Mouse (Mus musculus): ENCODE measurements at regions not wholly inside any gene's neighbourhood (a gene's known extent, or its start where the extent isn't known, plus 50 kb on each side); places are given as distances from the start of the nearest gene placed in this dataset.

DNA sequence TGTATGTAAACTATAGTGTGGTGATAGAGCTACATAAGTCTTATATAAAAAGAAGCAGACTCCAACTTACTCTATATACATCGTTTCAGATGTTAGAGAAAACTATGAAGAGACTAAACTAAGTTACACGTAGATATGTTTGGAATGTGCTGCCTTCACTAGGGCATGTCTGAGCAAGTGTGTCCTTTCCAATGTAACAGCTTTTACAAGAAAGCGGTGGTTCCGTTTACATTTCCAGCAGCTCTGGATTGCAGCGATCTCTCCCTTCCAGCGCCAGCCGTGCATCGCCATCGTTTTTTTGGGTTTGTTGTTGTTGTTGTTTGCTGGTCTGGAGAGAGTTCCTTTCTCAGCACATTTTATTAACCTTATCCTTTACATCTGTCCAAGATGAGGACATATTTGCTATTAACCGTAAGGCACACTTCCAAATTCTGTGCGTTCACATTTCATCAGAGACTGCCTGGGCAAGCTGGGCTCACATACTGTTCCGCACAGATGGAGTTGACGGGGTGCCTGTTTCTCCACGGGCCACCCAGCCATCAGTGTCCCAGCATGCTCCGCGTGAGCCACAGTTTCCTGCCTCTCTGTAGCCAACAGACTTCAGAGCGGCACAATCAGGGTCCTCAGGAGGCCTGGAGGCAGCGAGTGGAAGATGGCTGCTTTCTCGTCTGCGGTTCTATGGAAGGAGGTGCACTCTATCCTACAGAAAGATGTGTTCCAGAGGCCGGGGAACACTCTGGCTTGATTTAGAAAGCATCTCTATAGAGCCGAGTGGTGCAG is 125.2 kb upstream of the Map1b start:
- DNase-seq (ENCODE audit: low spot score in 2 of 2), result peak; percentile 29 to 36

DNA sequence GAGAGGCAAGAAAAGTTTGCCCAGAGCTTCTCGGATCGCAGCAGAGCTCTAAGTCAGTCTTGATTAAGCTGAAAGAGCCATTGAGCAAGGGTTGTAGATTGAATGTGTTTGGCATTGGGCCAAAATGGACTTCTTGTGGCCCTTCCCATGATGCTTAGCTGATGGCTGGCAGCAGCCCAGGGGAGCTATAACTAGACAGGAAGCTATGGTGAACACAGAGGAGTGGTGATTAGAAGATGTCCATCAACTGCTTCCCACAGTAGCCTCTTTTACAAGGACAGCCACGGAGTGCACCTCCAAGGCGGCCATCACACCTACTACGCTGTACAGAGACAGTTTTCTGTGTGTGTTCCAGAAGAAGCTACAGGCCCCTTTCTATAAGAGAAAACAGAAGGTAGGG is 116.4 kb upstream of the Map1b start:
- DNase-seq (ENCODE audit: low spot score in 2 of 2), result no peak

DNA sequence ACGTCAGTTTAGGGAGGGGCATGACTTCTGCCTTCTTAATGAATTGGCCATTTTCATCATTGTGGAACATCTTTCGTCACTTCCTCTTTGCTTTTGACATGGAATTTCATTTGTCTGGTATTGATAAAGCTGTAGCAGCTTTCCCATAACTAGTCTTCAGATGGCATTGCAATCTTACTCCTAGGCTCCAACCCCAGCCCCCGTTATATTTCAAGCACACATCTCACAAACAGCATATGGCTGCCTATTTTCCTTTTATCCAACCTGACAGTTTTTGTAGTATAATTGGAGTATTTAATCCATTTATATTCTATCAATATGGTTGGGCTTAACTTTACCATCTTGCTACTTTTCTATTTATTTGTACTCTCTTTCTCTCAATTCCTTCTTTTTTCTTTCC is 114.5 kb upstream of the Map1b start:
- no peak for DNase-seq (ENCODE audit: low spot score in 2 of 2)

DNA sequence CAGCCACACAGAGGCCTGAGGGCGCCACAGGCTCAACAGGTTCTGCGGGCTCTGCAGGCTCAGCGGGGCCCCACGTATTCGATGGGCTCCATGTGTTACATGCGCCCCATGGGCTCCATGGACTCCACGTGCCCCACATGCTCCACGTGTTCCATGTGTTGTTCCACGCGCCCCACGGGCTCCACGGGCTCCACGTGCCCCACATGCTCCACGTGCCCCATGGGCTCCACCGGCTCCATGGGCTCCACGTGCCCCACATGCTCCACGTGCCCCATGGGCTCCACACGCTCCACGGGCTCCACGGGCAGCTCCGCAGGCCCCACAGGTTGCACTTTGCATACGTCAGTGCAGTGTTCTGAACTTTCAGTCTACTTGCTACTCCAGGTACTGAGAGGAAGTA is 114.0 kb upstream of the Map1b start:
- no peak for DNase-seq (ENCODE audit: low spot score in 2 of 2)

DNA sequence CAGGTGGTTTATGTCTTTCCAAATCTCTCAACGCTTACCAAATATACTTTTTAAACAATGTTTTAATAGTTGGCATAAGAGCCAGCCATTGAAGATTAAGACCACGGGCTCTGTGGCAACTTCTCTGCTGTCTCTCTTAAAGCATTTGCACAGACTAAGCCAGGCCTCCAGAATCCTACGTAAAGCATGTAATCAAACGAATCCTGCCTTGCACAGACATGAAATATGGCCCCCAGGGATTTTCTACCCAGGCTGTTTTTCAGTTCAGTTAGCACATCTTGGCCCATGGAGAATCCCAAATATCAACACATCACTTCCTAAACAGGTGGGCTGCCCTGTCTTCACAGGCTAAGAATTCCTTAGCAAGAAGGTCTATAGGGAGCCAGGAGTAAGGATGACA is 108.9 kb upstream of the Map1b start:
- no peak for DNase-seq (ENCODE audit: low spot score in 2 of 2)

DNA sequence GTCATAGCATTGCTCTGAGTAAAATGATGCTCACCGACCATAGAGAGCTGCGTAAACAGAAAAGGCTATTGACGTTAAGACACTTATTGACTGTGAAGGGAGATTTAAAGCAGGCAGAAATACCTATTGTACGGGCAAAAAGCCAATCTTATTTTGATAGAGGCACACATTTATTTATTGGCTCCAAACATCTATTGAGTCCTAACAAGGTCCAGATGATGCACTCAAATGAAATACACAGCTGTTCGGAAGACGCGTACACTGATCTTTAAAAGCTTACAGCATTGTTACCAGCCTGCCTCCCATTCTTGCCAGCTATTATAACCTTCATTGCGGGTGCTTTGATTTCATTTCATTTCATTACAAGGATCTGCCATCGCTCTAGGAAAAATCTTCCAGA is 102.0 kb upstream of the Map1b start:
- DNase-seq (ENCODE audit: low spot score in 2 of 2), result no peak

DNA sequence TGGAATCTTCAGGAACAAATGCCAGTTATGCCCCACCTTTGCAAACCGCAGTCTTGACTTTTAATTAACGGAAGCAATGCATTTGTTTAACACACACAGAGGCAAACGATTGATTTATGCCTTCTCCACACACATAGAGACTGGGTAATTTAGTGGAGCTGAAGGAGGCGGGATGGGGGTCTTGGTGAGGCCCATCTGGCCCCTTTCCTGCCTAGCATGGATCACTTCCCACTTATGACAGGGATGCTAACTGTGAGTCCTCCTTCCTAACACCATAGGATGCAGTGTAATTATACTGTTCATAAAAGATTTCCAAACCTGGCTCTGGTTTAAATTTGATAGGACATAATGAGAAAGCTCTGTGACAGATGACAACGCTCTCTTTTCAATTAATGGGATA is 101.1 kb upstream of the Map1b start:
- DNase-seq (ENCODE audit: low spot score in 2 of 2), result no peak

DNA sequence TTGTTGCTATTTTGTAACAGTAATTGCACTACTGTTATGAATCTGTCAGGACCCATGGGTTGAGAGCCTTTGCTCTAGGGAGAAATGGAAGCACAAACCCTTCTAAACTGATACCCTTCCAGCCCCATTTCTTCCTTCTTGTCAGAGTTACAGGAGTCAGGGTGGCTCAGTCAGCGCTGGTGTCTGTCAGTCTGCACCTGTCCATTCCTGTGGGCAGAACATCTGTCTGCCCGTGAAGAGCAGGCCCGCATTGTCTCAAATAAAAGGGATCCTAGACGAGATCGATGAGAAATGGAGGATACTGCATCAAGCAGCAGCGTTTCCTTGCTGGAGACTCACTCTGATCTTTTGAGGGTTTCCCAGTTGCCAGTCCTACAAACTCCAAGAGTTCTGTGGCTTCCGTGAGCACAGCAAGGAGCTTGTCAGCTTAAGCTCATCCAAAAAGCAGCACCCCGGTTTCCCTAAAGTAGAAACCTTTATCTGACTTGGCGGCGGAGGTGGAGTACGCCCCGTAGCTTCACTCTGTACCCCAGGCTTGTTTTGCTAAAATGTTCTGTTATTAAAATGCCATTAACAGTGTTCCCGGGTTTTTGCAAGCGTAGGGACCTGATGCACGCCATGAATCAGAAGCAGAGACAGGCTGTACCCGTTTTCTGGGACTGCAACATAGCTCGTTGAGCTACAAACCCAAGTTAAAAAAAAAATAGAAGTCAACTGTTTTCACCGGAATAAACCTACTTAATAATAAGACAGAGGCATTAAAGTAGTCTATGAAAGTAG is 95.6 kb upstream of the Map1b start:
- no peak for DNase-seq (ENCODE audit: low spot score in 2 of 2)

DNA sequence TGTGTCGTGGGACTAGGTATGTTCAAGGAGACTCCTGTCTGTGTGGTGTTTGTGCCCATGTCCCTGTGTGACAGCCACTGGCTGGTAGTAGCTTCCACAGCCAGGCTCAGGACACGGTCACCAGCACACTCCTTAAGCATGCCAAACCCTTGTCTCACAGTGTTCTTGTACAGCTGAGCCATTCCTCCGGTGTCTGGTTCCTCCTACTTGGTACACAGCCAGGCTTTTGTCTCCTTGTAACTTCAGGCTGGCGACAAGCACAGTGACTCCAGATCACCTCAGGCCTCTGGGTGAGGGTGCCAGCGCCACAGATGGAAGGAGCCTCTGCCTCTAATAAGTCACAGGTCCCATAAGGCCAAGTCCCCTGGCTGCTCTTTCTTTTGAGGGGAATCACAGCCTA is 94.2 kb upstream of the Map1b start:
- DNase-seq (ENCODE audit: low spot score in 2 of 2), result no peak

DNA sequence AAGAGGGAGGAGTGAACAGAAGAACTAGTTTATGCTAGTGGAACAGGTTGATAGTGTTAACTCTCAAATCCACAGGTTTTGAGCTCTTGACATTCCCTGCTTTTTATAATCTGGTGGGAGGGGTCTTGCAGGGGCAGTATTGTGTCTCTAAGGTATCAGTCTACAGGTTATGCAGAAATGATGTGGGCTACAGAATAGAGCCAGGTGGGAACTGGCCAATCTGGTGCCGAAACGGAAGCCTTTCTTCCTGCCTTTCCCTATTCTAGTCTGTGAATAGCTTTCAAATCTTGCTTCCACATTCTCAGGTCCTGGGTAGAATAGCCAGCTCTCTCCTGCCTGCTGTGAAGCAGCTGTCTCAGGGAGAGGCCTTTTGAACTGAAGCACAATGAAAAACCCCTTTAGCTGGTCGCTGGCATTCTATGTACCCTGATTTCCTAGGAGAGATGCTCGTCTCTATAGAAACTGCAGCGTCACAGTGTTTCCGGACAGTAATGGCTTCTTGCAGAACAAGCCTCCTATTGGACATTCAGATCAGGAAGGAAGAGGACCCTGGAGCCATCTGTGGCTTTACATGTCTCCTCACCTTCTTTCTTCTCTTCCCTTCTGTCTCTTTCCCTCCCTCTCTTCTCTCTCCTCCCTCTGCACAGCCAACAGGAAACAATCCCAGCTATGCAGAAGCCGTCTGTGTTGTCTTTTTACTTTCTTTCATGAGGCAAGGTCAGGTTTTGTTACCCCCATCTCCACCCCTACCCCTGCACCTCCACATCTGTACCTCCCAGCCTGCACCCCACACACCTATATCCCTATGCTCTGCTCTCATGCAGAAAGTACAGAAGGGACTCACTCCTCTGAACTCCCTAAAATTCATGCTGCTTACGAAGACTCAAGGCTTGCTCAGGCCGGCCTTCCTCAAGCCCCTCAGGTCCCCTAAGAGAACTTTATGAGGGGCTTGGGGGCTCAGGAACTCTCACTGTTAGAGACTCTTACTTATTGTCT is 93.1 kb upstream of the Map1b start:
- DNase-seq (ENCODE audit: low spot score in 2 of 2), result peak in 1 of 2 experiments; percentile 37

DNA sequence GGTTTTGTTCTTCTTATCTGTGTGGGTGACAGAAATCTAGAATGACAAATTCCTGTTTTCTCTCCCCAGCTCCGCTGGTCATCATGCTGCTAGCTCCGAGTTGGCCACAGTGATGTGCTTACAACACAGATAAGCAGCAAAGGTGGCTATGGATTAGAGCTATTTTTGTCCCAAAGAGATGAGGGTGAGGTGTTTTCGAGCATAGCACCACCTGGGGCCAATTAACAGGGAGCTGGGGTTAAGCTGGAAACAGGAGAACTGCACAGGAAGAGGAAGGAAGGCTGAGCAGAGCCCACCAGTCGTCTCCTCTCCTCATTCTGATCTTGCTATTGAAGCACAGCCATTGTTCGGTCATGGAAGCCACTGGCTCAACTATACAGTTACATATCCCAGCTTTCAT is 92.3 kb upstream of the Map1b start:
- DNase-seq (ENCODE audit: low spot score in 2 of 2), result no peak

DNA sequence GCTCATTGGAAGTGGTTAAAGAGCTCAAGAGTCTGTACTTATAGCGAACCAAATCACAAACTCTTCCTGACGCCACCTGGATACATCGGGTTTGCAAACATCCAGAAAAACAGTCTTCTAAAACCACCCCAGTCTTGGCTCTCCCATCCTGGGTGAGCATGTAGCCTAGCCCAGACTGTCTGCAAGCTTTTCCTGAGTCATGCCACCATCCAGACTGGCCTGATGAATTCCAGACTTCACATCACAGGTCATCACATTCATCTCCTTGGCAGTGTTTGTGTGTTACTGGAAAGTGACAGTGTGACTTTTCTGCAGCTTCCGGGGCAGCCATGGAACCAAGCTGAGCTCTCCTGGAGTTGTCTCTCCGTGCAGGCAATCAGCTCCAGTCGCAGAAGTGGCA is 90.9 kb upstream of the Map1b start:
- no peak for DNase-seq (ENCODE audit: low spot score in 2 of 2)

DNA sequence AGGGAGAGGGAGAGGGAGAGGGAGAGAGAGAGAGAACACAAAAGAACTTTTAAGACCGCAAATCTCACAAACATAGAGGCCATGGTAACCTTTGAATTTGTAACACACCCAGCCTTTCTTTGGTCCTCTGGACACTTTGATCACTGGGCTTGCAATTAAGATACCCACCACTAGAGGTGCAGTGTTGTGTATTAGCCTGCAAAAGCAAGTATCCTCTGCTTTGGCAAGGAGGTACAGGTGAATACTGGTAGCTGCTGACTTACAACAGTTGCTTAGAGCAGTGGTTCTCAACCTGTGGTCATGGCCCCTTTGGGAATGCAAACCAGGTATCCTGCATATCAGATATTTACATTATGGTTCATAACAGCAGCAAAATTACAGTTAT is 90.3 kb upstream of the Map1b start:
- peak in 1 of 2 experiments; percentile 25 for DNase-seq (ENCODE audit: low spot score in 2 of 2)

DNA sequence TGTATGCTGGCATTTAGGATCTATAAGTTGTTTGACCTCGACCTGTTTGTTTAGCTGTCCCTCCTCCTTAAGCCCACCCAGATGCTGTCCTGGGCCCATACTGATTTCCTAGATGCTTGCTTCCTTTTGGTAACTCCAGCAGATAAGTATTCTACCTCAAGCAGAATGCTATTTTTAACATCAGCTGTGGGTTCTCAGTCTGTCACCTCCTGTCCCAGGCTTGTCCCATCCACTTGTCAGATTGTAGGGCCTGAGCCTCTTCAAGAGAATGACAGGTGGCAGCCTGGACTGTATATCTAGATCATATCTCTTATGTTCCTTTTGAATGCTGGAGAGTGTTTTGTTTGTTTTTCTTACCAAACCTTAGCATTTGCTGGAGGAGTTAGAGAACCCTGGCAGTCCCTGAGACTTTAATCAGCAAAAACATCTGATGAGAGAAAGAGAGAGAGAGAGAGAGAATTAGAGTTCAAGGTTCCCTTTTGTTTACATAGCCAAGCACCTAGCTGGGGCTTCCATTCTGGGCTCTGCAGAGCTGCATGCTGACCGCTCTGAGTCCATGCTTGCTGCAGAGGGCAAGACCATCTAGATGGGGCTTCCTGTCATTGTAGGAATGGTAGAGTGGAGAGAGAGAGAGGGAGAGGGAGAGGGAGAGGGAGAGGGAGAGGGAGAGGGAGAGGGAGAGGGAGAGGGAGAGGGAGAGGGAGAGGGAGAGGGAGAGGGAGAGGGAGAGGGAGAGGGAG is 89.7 kb upstream of the Map1b start:
- DNase-seq (ENCODE audit: low spot score in 2 of 2), result no peak

DNA sequence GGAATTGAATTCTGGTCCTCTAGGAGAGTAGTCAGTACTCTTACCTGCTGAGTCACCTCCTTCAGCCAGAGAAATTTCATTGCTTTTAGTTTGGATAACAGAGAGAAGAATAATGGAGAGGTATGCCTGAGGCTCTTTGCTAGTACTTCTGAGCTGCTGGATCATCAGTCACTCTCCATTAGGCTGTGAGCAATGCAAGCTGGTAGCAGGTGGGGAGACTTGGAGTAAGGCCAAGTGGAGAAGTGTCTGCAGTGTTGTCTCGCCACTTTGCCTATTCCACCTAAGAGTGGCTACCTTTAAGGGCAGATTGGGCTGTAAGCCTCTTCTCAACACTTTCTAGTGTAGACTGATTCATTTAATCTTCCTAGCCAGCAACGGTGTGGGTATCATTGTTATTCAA is 81.6 kb upstream of the Map1b start:
- DNase-seq (ENCODE audit: low spot score in 2 of 2), result no peak

DNA sequence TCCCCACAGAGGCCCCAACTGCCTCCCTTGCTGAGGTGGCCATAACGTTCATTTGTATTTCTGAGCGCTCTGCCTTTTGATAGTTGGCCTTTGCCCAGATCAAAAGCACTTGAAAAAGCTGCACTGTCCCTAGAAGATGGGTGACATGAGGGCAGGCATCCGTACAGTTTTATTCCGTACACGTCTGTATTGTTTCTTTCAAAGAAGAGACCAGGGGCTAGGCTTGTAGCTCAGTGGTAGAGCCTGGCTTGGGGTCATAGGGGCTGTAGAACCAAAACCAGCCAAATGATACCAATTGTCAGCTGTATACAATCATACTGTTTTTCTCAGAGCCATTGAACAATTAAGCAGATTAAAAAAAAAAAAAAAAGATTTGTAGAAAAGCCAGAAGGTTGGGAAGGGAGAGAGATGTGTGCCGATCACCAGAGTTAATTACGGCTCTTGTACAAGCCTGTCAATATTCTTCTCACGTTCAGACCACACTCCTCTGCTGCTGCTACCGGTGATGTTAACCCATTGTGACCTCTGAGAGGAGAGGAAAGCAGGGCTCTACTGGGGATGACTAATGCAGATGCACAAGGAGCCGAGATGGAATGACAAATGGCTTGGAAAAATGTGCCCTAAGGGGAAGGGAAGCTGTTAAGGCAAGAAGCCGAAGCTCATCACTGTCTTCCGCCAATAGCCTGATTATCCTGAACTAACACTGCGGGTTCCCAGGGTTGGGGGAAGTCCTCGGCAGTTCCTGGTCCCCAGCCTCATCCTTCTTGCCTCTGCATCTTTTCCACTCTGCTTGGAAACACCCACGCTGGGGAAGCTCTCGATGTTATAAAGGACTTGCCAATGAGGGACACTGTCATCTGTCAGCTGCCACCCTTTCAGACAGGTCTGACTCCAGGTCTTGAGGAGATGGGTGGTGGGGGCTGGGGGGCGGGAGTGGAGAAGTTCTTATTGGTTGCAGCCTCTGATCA is 77.8 kb upstream of the Map1b start:
- DNase-seq (ENCODE audit: low spot score in 2 of 2), result no peak

DNA sequence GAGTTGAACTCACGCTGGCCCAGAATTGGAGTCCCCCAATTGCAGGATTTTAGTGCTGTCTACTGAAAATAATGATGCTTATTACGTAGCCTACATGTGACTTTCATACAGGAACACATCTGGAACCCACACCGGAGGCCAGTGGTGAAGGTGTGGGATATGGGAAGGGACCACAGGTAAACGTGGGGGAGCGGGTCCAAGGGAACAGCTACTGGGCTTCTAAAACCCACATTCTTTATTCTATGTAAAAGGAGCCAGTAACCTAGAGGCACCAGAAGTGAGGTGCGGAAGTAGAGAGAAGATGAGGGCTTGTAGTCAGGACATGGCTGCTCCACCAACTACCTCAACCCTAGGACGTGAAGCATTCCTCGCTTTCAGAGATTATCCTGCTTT is 76.9 kb upstream of the Map1b start:
- no peak for DNase-seq (ENCODE audit: low spot score in 2 of 2)

DNA sequence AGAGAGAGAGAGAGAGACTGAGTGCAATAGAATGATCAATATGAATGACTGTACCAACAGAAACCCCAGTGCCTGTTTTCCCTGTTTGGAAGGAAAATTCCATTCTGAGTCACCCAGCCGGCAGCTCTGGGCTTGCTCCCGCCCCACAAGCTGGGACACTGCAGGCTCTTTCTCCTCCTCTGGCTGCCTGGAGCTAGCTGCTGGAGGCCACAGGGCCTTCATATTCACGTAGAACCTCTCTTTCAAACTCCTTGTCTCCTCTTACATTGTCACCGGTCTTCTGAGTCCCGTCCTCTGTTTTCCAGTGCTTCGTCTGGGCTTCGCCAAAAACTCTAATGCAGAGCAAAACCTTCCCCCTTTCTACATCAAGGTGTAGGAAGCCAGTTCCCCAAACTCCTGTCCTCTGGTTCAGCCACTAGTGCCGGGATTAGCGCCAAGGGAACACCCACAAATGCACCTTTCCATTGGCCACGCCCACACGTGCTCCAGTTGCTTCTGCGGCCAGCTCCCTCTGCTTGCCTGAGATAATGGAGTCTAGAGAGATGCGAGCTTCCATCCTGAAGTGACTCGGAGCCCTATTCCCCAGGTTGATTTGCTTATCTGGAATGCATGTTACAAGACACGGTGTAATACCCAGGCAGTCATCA is 76.4 kb upstream of the Map1b start:
- peak; percentile 53 to 58 for DNase-seq (ENCODE audit: low spot score in 2 of 2)

DNA sequence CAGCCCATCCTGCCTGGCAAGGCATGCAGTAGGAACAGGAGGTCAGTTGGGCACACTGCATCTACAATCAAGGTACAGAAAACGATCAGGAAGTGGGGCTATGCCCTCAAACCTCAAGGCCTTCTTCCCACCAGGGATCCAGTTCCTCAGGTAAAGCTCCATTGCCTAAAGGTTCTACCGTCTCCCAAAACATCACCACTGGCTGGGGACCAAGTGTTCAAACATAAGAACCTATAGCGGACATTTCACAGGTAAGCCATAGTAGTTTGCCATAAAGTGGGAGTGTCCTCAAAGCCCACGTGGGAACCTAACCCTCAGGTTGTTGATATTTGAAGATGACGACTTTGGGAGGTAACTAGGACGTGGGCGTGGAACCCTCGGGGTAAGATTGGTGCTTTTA is 72.3 kb upstream of the Map1b start:
- DNase-seq (ENCODE audit: low spot score in 2 of 2), result no peak

DNA sequence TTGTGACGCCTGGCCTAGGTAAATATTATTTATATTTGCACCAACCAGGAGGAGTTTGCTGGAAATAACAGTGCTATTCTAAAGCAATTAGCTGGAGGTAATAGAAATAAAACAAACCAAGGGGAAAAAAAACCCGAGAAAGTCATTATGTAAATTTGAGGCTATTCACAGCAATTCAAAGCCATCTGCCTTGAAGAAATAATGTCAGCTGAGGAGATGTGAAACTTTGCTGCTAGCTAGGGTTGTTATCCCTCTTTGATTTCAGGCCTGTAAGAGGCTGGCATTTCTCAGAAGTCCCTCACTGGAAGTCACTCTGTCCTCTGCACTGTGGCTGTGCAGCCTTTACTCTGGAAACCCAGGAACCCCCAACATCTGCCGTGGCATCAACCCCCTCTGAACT is 67.5 kb upstream of the Map1b start:
- DNase-seq (ENCODE audit: low spot score in 2 of 2), result no peak
